Comparison of ENCODE assay signal across 30 mouse cellular contexts in genomic region chr6:116014111-116014510, GRCm38 (mm10). TPM values are rescaled to one million over a fixed set of nuclear protein-coding genes. Genes with fewer than 3 reads are reported as not detected.
DNase-seq lines count a peak whose midpoint lies in the region; ATAC-seq and TF ChIP-seq lines count a peak whose summit lies in the region.
"Had no signal": no experiment of that assay in that cellular context is flagged by ENCODE, and none has a peak within 500 bp of the region (broad histone marks: within the 10 kb centered on the region; RNA-seq: fewer than 3 reads in every experiment).

No protein-coding gene starts in this region.

- WGBS in liver, embryonic 16.5 days (ENCODE audit: insufficient replicate concordance) = 58% methylated on average over 6 of the region's 6 CpGs
- WGBS in liver, postnatal 0 days (ENCODE audit: insufficient replicate concordance) = 60% methylated on average over 6 of the region's 6 CpGs
- 64% methylated on average over 6 of the region's 6 CpGs for WGBS in kidney, embryonic 15.5 days

- no peaks in the 10 kb centered on the region for H3K9me3 ChIP-seq in liver, embryonic 16.5 days (replicated peaks; ENCODE audit: control insufficient read depth, low read length)
- no peaks in the 10 kb centered on the region for H3K9me3 ChIP-seq in liver, postnatal 0 days (ENCODE audit: low read length)
- H3K9me3 ChIP-seq in kidney, embryonic 15.5 days (replicated peaks) = no peaks in the 10 kb centered on the region
- H3K9me3 ChIP-seq: embryonic facial prominence, embryonic 13.5 days; hindbrain, embryonic 13.5 days; limb, embryonic 13.5 days; neural tube, embryonic 12.5 days had no signal

- no peak for TF ChIP-seq CTCF in bone marrow macrophage, adult 2 months (IDR thresholded peaks at IDR 0.05; ENCODE audit: low read depth, low read length)
- TF ChIP-seq CTCF in liver, postnatal 0 days (IDR thresholded peaks at IDR 0.05; ENCODE audit: low read depth) = no peak

- no peak overlapping the region for H3K4me2 ChIP-seq in liver, embryonic 16.5 days (ENCODE audit: low read depth, low read length)
- H3K4me2 ChIP-seq in liver, postnatal 0 days (ENCODE audit: low read depth, low read length) = no peak overlapping the region
- no peak overlapping the region for H3K4me2 ChIP-seq in kidney, embryonic 15.5 days
- H3K4me2 ChIP-seq: embryonic facial prominence, embryonic 13.5 days; hindbrain, embryonic 13.5 days; limb, embryonic 13.5 days; midbrain, embryonic 11.5 days; neural tube, embryonic 12.5 days had no signal

- H3K27me3 ChIP-seq in liver, embryonic 16.5 days (ENCODE audit: control insufficient read depth, insufficient read depth, low read depth, low read length) = no peaks in the 10 kb centered on the region
- no peaks in the 10 kb centered on the region for H3K27me3 ChIP-seq in liver, postnatal 0 days (ENCODE audit: insufficient read depth, low read length)
- H3K27me3 ChIP-seq in kidney, embryonic 15.5 days = no peaks in the 10 kb centered on the region
- H3K27me3 ChIP-seq: embryonic facial prominence, embryonic 13.5 days; hindbrain, embryonic 13.5 days; limb, embryonic 13.5 days; neural tube, embryonic 12.5 days had no signal

- H3K27ac ChIP-seq in liver, embryonic 16.5 days (ENCODE audit: low read length) = peak overlapping the region; percentile 5
- H3K27ac ChIP-seq in bone marrow macrophage, adult 2 months (ENCODE audit: insufficient read depth, low read depth, low read length) = peak overlapping the region; percentile 93
- peak overlapping the region; percentile 69 for H3K27ac ChIP-seq in liver, postnatal 0 days (ENCODE audit: low read depth)
- no peak overlapping the region for H3K27ac ChIP-seq in kidney, embryonic 15.5 days
- H3K27ac ChIP-seq: embryonic facial prominence, embryonic 13.5 days; hindbrain, embryonic 13.5 days; layer of hippocampus, adult 2 months; limb, embryonic 13.5 days; neural tube, embryonic 12.5 days had no signal

- H3K4me3 ChIP-seq in liver, embryonic 16.5 days (ENCODE audit: low read depth, low read length) = no peak overlapping the region
- H3K4me3 ChIP-seq in bone marrow macrophage, adult 2 months (ENCODE audit: insufficient read depth, low read length) = no peak overlapping the region
- H3K4me3 ChIP-seq in liver, postnatal 0 days (ENCODE audit: low read depth, low read length) = no peak overlapping the region
- no peak overlapping the region for H3K4me3 ChIP-seq in kidney, embryonic 15.5 days (replicated peaks)
- H3K4me3 ChIP-seq: embryonic facial prominence, embryonic 13.5 days; erythroblast, embryonic 14.5 days; hindbrain, embryonic 13.5 days; layer of hippocampus, adult 2 months; limb, embryonic 13.5 days; myocyte; neural tube, embryonic 12.5 days had no signal

- H3K36me3 ChIP-seq in liver, embryonic 16.5 days (ENCODE audit: control insufficient read depth, insufficient read depth) = no peaks in the 10 kb centered on the region
- H3K36me3 ChIP-seq in liver, postnatal 0 days (replicated peaks; ENCODE audit: insufficient read depth, low read length) = no peaks in the 10 kb centered on the region
- no peaks in the 10 kb centered on the region for H3K36me3 ChIP-seq in kidney, embryonic 15.5 days
- H3K36me3 ChIP-seq: embryonic facial prominence, embryonic 13.5 days; limb, embryonic 13.5 days; neural tube, embryonic 12.5 days had no signal

- no peak for DNase-seq in liver
- DNase-seq in liver, postnatal 0 days = no peak
- no peak for DNase-seq in lung, postnatal 10 days
- DNase-seq in urinary bladder, postnatal 36 days (ENCODE audit: low spot score in 2 of 2) = no peak
- DNase-seq: adrenal gland, adult 2 months; adrenal gland, postnatal 36 days; B cell, adult 2 months; cerebellum, adult 11 months; cerebellum, adult 9-10 months; heart, postnatal 36 days; kidney, postnatal 36 days; lung, adult 18-20 months; right cerebral cortex, adult 18-20 months; right cerebral cortex, postnatal 4 days had no signal

- H3K4me1 ChIP-seq in liver, embryonic 16.5 days (ENCODE audit: control insufficient read depth, low read depth, low read length) = no peaks in the 10 kb centered on the region
- peaks cover 53% of the 10 kb centered on the region for H3K4me1 ChIP-seq in bone marrow macrophage, adult 2 months (ENCODE audit: control insufficient read depth, insufficient read depth, low read length)
- no peaks in the 10 kb centered on the region for H3K4me1 ChIP-seq in liver, postnatal 0 days (ENCODE audit: insufficient read depth)
- no peaks in the 10 kb centered on the region for H3K4me1 ChIP-seq in kidney, embryonic 15.5 days
- H3K4me1 ChIP-seq: embryonic facial prominence, embryonic 13.5 days; hindbrain, embryonic 13.5 days; limb, embryonic 13.5 days; neural tube, embryonic 12.5 days had no signal

- no peak for ATAC-seq in liver, embryonic 16.5 days (ENCODE audit: low read depth)
- 0 out of 2 replicates have a peak, but pooled peaks have one; percentile 20 for ATAC-seq in liver, postnatal 0 days
- ATAC-seq in kidney, embryonic 15.5 days (replicated peaks; ENCODE audit: low FRiP score) = no peak
- ATAC-seq: activated CD4-positive, CD25-positive, alpha-beta regulatory T cell, adult 4 months; forebrain, embryonic 16.5 days; intestine, postnatal 0 days; lung, postnatal 0 days; midbrain, embryonic 16.5 days had no signal

- no peak for TF ChIP-seq EP300 in liver, postnatal 0 days (IDR thresholded peaks at IDR 0.05; ENCODE audit: low read depth)

- H3K9ac ChIP-seq in liver, embryonic 16.5 days (ENCODE audit: low read depth, low read length) = no peak overlapping the region
- H3K9ac ChIP-seq in liver, postnatal 0 days (replicated peaks) = no peak overlapping the region
- H3K9ac ChIP-seq in kidney, embryonic 15.5 days = no peak overlapping the region
- H3K9ac ChIP-seq: embryonic facial prominence, embryonic 13.5 days; hindbrain, embryonic 13.5 days; limb, embryonic 13.5 days; neural tube, embryonic 12.5 days had no signal

- no peak for TF ChIP-seq POLR2A in bone marrow macrophage, adult 2 months (IDR thresholded peaks at IDR 0.05; ENCODE audit: borderline replicate concordance, low read depth, low read length)

RNA-seq across cellular contexts. Expression of gene Plxnd1, which starts 19.3 kb away (rescaled TPM):
- 7.3 and 9.7 TPM in 2 replicates for polyA plus RNA-seq in liver, embryonic 16.5 days (2015; fragmentation: Nextera tagmentation; extraction: Ambion mirVana)
- 205 and 222 TPM in 2 replicates for polyA plus RNA-seq in bone marrow macrophage, adult 2 months (2012; ENCODE audit: insufficient read depth, insufficient read length, missing spikeins)
- polyA plus RNA-seq in liver, postnatal 0 days (2015; fragmentation: Nextera tagmentation; extraction: Ambion mirVana) = 8.5 and 8.7 TPM in 2 replicates
- polyA plus RNA-seq in kidney, embryonic 15.5 days (2015; fragmentation: Nextera tagmentation; extraction: Ambion mirVana) = 47.3 and 52.7 TPM in 2 replicates
